Mouse (Mus musculus): ENCODE measurements around the gene Cmss1. TPM values are rescaled to one million over a fixed set of nuclear protein-coding genes. Genes with fewer than 3 reads are reported as not detected.

Gene Cmss1
- polyA plus RNA-seq, 1 experiment: not detected

DNA sequence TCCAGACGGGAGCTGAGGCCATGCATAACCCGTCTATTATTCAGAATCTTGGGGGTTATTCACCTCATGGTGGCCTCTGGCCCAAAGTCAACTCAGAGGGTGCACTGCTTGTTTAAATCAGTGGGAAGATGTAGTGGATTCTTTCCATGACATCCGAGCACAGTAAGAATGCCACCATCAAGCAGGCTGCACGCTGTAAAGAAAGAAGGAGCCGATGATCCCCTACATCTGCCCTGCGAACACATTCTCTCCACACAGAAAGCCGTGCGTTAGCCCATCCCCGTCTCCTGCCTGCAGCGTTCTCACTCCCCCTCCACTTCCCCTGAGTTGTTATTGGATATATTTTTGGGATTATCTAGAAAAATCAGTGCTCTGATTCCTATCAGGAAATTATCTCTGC is 180.0 kb downstream of the Cmss1 start:
- no peak for TF ChIP-seq POLR2A (IDR thresholded peaks at IDR 0.05; ENCODE audit: insufficient read depth, low read depth, low read length)
- TF ChIP-seq CTCF (IDR thresholded peaks at IDR 0.05; ENCODE audit: insufficient read depth, low read depth, low read length): no peak
- 55% methylated on average over 10 of the region's 10 CpGs for WGBS
- no peak overlapping the region for H3K4me3 ChIP-seq (ENCODE audit: insufficient read depth, low read depth, low read length)

DNA sequence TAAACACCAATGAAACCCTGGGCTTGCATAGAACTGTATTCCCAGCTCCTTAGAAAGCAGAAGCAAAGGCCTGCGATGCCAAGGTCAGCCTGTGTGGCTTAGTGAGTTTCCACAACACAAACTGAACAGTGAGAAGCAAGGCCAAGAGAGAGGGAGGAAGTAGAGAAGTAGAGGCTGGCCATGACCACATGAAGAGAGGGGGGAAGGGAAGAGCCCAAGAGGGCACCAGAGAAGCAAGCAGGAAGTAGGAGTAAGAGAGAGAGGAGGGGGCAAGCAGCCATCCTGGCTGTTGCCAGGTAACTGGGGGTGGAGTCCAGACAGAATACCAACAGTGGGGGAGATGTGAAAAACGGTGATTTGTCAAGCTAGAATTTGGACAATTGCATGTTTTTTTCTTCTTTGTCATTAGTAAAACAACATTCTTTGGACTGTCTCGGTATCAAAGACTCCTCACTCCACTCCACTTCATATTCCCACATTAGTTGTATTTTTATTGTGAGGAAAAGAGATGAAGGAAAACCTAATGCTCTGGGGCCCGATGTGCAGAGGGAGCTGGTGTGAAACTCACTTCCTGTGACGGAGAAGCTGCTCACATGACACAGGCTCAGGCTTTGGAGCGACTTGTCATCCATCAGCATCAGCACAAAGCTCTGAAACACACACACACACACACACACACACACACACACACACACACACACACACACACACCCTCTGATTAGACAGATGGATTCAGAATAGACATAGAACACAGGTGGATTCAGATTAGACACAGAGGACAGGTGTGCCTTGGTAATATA is 183.5 kb downstream of the Cmss1 start:
- WGBS: 79% methylated on average over 6 of the region's 6 CpGs
- peaks cover 5% of the 10 kb centered on the region for H3K4me1 ChIP-seq (ENCODE audit: control insufficient read depth, insufficient read depth, low read length)
- H3K27ac ChIP-seq (ENCODE audit: insufficient read depth, low read depth, low read length): no peak overlapping the region
- no peak overlapping the region for H3K4me3 ChIP-seq (ENCODE audit: insufficient read depth, low read depth, low read length)
- no peak for TF ChIP-seq CTCF (IDR thresholded peaks at IDR 0.05; ENCODE audit: insufficient read depth, low read depth, low read length)

More for the DNA sequence above, 180.0 kb downstream of the Cmss1 start:
- H3K4me1 ChIP-seq (ENCODE audit: control insufficient read depth, insufficient read depth, low read length): peaks cover 3% of the 10 kb centered on the region
- no peak overlapping the region for H3K27ac ChIP-seq (ENCODE audit: insufficient read depth, low read depth, low read length)

DNA sequence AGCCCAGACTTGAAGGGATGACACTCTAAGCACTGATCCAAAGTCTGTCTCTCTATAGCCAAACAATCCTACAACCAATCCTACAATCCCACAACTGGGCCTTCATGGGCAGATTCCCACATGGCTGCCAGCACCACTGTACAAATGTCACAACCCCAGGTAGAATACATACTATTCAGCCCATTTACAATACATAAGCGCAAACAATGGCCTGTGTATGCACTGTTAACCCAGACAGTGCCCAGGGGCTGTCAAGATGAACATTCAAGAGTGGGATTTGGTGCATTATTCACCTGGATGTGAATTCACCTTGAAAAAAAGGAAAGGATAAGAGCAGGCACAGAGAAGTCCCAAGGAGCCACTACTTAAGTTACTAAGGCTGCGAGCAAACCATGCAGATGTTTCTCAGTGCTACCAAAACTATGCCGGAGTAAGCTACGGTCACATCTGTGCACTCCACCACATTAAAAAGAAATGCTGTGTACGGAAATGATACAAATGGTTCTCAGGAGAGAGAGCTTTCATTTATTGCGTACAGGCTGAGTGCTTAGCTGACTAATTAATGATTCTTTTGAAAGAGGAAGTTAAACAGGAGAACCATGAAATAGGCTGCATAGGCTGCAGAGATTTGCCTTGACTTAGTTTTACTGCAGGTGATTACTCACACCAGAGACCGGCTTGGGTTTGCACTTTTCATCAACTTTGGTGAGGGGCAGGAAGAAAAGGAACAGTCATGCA is 184.8 kb downstream of the Cmss1 start:
- Histone ChIP-seq H3K4me1 (ENCODE audit: control insufficient read depth, insufficient read depth, low read length) (peaks cover 5% of the 10 kb centered on the region), H3K27ac (ENCODE audit: insufficient read depth, low read depth, low read length) (no peak overlapping the region), H3K4me3 (ENCODE audit: insufficient read depth, low read depth, low read length) (no peak overlapping the region)
- TF ChIP-seq CTCF (IDR thresholded peaks at IDR 0.05; ENCODE audit: insufficient read depth, low read depth, low read length) (no peak), POLR2A (IDR thresholded peaks at IDR 0.05; ENCODE audit: insufficient read depth, low read depth, low read length) (no peak)
- 87% methylated on average over 7 of the region's 7 CpGs for WGBS

DNA sequence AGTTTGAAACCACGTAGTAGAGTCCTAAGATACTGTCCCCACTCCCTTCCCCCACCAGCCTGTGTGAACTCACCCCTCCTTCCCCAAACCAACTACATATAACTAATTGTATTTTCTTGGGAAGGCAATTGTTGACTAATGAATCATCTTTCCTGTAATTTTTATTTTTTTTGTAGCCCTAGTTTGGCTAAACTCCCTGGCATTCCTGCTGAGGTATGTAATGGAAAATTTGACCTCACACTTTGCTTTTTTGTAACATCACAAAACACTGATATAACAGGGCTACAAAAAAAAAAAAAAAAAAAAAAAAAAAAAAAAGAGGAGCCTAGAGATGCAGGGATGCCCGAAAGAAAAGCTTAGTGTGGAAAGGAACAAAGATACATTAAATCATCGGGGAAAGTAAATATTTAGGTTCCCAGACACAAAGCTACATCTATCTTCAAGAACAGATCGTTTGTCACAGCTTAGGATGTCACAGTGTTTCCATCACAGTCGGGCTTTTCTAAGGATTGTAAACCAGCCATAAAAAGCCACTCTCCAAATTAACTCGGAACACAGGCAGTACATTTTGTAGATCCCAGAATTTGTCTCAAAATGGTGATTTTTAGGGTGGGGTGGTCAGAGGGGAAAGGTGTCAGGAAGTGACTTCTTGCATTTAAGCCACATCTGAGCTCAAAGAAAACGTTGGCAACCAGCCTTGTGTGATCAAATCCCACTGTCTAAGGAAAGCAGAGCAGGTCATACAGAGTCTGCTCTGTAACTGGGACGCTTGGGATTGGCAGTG is 185.7 kb downstream of the Cmss1 start:
- H3K27ac ChIP-seq (ENCODE audit: insufficient read depth, low read depth, low read length): no peak overlapping the region
- TF ChIP-seq CTCF (IDR thresholded peaks at IDR 0.05; ENCODE audit: insufficient read depth, low read depth, low read length): no peak
- no peak for TF ChIP-seq POLR2A (IDR thresholded peaks at IDR 0.05; ENCODE audit: insufficient read depth, low read depth, low read length)
- WGBS: 62% methylated on average over 8 of the region's 8 CpGs
- no peak overlapping the region for H3K4me3 ChIP-seq (ENCODE audit: insufficient read depth, low read depth, low read length)
- H3K4me1 ChIP-seq (ENCODE audit: control insufficient read depth, insufficient read depth, low read length): peaks cover 2% of the 10 kb centered on the region; the same call in 1 of the 2 replicates

DNA sequence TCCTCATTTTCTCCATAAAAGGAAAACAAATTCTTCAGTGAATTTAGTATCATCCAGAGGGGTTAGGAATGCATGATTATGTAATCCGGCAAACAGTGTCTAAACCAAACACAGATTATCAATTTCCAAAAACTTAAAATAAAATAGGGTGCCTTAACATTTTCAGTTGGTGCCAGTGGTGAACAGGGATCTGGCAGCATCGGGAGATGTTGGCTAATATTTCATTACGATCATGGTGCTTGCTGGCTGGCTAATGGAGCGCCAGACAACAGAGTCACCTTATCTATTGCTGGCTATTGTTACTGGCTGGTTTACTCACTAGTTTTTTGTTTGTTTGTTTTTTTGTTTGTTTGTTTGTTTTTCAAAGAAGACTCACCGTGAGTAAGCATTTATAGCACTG is 186.8 kb downstream of the Cmss1 start:
- Histone ChIP-seq H3K27ac (ENCODE audit: insufficient read depth, low read depth, low read length) (no peak overlapping the region), H3K4me1 (ENCODE audit: control insufficient read depth, insufficient read depth, low read length) (peaks cover 2% of the 10 kb centered on the region; the same call in 1 of the 2 replicates), H3K4me3 (ENCODE audit: insufficient read depth, low read depth, low read length) (no peak overlapping the region)
- TF ChIP-seq POLR2A (IDR thresholded peaks at IDR 0.05; ENCODE audit: insufficient read depth, low read depth, low read length) (no peak), CTCF (IDR thresholded peaks at IDR 0.05; ENCODE audit: insufficient read depth, low read depth, low read length) (no peak)
- WGBS: 91% methylated on average over 5 of the region's 5 CpGs

DNA sequence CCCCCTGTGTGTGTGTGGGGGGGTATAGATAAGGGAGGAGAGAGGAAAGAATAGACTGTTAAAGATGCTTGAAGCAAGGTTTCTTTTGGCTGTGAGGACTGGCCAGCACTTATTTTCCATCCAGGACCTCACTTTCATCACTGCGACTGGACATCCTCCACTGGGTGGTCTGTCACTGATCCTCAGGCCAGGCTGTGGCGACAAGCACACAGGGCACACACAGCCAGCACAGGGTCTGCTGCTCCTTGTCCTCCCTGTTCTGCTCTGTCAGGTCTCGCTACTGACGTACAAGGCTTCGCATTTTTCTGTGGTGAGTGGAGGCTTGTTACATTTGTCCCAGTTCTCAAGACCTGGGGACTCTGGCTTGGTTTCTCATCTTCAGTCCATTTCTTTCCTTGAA is 187.3 kb downstream of the Cmss1 start:
- no peak overlapping the region for H3K27ac ChIP-seq (ENCODE audit: insufficient read depth, low read depth, low read length)
- H3K4me3 ChIP-seq (ENCODE audit: insufficient read depth, low read depth, low read length): no peak overlapping the region
- WGBS: 85% methylated on average over 5 of the region's 5 CpGs
- peaks cover 2% of the 10 kb centered on the region; the same call in 1 of the 2 replicates for H3K4me1 ChIP-seq (ENCODE audit: control insufficient read depth, insufficient read depth, low read length)
- TF ChIP-seq CTCF (IDR thresholded peaks at IDR 0.05; ENCODE audit: insufficient read depth, low read depth, low read length) (no peak), POLR2A (IDR thresholded peaks at IDR 0.05; ENCODE audit: insufficient read depth, low read depth, low read length) (no peak)

DNA sequence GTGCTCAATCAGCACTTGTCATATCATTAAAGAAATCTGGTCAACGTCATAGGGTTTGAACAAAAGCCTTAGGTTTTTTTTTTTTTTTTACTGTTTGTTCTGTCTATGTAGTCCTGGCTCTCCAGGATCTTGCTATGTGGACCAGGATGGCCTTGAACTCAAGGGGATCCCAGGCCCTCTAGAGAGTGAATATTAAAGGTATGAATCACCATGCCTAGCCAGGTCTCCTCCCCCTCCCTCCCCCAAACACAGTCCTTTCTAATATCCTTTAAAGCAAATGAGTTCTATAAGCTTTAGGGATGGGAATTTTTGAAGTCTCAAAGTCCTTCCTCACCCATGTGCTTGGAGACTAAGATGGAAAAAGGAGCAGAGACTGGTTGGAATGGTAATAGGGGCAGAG is 188.7 kb downstream of the Cmss1 start:
- Histone ChIP-seq H3K27ac (ENCODE audit: insufficient read depth, low read depth, low read length) (no peak overlapping the region), H3K4me1 (ENCODE audit: control insufficient read depth, insufficient read depth, low read length) (peaks cover 2% of the 10 kb centered on the region; the same call in 1 of the 2 replicates), H3K4me3 (ENCODE audit: insufficient read depth, low read depth, low read length) (no peak overlapping the region)
- TF ChIP-seq CTCF (IDR thresholded peaks at IDR 0.05; ENCODE audit: insufficient read depth, low read depth, low read length): no peak
- TF ChIP-seq POLR2A (IDR thresholded peaks at IDR 0.05; ENCODE audit: insufficient read depth, low read depth, low read length): no peak
- WGBS: 90% methylated on average over 1 of the region's 1 CpGs

DNA sequence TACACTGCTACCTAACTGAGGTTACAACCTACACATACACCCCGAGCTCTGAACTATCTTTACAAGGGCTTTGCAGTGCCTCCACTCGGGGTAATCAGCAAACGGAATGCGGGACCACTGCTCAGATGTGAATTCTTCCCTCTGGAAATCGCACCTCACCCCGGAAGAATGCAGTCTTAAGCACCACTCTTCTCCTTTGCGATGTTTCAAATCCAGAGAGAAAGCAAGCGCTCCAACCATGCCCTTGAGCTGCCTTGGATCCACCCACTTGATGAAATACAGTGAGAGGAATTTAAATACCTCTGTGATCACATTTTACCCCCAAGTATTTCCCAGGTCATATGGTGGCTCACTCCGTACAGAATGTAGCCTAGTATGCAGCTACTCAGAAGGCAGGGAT is 189.6 kb downstream of the Cmss1 start:
- Histone ChIP-seq H3K27ac (ENCODE audit: insufficient read depth, low read depth, low read length) (no peak overlapping the region), H3K4me1 (ENCODE audit: control insufficient read depth, insufficient read depth, low read length) (peaks cover 2% of the 10 kb centered on the region; the same call in 1 of the 2 replicates), H3K4me3 (ENCODE audit: insufficient read depth, low read depth, low read length) (no peak overlapping the region)
- TF ChIP-seq CTCF (IDR thresholded peaks at IDR 0.05; ENCODE audit: insufficient read depth, low read depth, low read length): no peak
- WGBS: 86% methylated on average over 9 of the region's 9 CpGs

Measured in olfactory bulb, adult 2 months (tissue).